Mouse (Mus musculus) intestine, embryonic 15.5 days (tissue): ENCODE data around the gene Rnps1. TPM values are rescaled to one million over a fixed set of nuclear protein-coding genes. Genes with fewer than 3 reads are reported as not detected.

Source experiments
- ATAC-seq: fragments of 200-750 bp; cut with Nextera tagmentation; 2 replicates; pipeline ENCODE4 v1.8.0; 2017; ENCODE audit warnings: moderate TSS enrichment, moderate library complexity
- H3K27ac ChIP-seq: fragments of 300-500 bp; sonication (generic); 2 replicates; pipeline ENCODE4 v1.5.1; 2015; ENCODE audit warnings: mild to moderate bottlenecking, inconsistent platforms
- H3K27me3 ChIP-seq: fragments of 300-500 bp; sonication (generic); replicated peaks from 2 replicates; pipeline ENCODE4 v1.6.1; 2015; ENCODE audit warnings: inconsistent platforms
- H3K36me3 ChIP-seq: fragments of 300-500 bp; sonication (generic); 2 replicates; pipeline ENCODE4 v1.6.1; 2015; ENCODE audit warnings: inconsistent platforms
- H3K4me1 ChIP-seq: fragments of 300-500 bp; sonication (generic); replicated peaks from 2 replicates; pipeline ENCODE4 v1.6.1; 2015; ENCODE audit warnings: inconsistent platforms
- H3K4me2 ChIP-seq: fragments of 300-500 bp; sonication (generic); replicated peaks from 2 replicates; pipeline ENCODE4 v1.6.1; 2015; ENCODE audit warnings: mild to moderate bottlenecking, inconsistent platforms
- H3K4me3 ChIP-seq: fragments of 300-500 bp; sonication (generic); replicated peaks from 2 replicates; pipeline ENCODE4 v1.5.1; 2015; ENCODE audit warnings: inconsistent platforms
- H3K9ac ChIP-seq: fragments of 300-500 bp; sonication (generic); 2 replicates; pipeline ENCODE4 v1.6.1; 2015; ENCODE audit warnings: inconsistent platforms
- H3K9me3 ChIP-seq: fragments of 300-500 bp; sonication (generic); 2 replicates; pipeline ENCODE4 v1.6.1; 2016; ENCODE audit warnings: inconsistent platforms
- WGBS: fragments of 180-500 bp; shearing (Covaris S2); methylation state at CpG from one replicate; pipeline ENCODE4 v1.1.7; 2015; 5-methylcytosine and 5-hydroxymethylcytosine counted together
- polyA plus RNA-seq: library from polyadenylated mRNA; unstranded; fragments of >200 nt; fragmentation: Nextera tagmentation; extraction: Ambion mirVana; gene quantifications from 2 replicates; pipeline ENCODE4 v1.2.1, GENCODE M21; 2015

Gene Rnps1
- polyA plus RNA-seq, 1 experiment from 2014 or later: 257 TPM

- no peaks in the 10 kb centered on the region for H3K9me3 ChIP-seq
- WGBS: 75% methylated on average over 5 of the region's 5 CpGs
- H3K4me2 ChIP-seq: no peak overlapping the region
- H3K9ac ChIP-seq: no peak overlapping the region
- H3K27ac ChIP-seq: 0 out of 2 replicates have a peak overlapping the region, but pooled peaks have one; percentile 78
- H3K4me3 ChIP-seq: no peak overlapping the region
- ATAC-seq: no peak
- H3K36me3 ChIP-seq: peaks cover 22% of the 10 kb centered on the region
- peaks cover 44% of the 10 kb centered on the region for H3K4me1 ChIP-seq
- H3K27me3 ChIP-seq: no peaks in the 10 kb centered on the region
Observed at GRCm38 (mm10) chr17:24474557-24474956, 60.2 kb downstream of the Rnps1 start.

Other genes starting within 250 kb of the Rnps1 start
- gene Atp6v0c, start 244.9 kb upstream of the Rnps1 start, polyA plus RNA-seq: 572 and 634 TPM in 2 replicates
- gene Tbc1d24, start 209.0 kb upstream of the Rnps1 start, polyA plus RNA-seq: 4.7 and 5.9 TPM in 2 replicates
- 5.9 and 6.2 TPM in 2 replicates for gene Ntn3, start 205.0 kb upstream of the Rnps1 start, polyA plus RNA-seq
- 9.9 and 10.1 TPM in 2 replicates for gene Tedc2, start 193.7 kb upstream of the Rnps1 start, polyA plus RNA-seq
- 50.1 and 51.9 TPM in 2 replicates for gene Ccnf, start 163.1 kb upstream of the Rnps1 start, polyA plus RNA-seq
- 0.06 TPM in 1 of 2 replicates, not detected in the other for gene Abca17, start 63.5 kb upstream of the Rnps1 start, polyA plus RNA-seq
- 10.1 and 11.1 TPM in 2 replicates for gene Abca3, start 62.6 kb upstream of the Rnps1 start, polyA plus RNA-seq
- gene Eci1, start 12.1 kb downstream of the Rnps1 start, polyA plus RNA-seq: 122 and 137 TPM in 2 replicates
- gene Dnase1l2, start 28.5 kb downstream of the Rnps1 start, polyA plus RNA-seq: 1.4 and 2.1 TPM in 2 replicates
- 23.0 and 29.3 TPM in 2 replicates for gene E4f1, start 55.7 kb downstream of the Rnps1 start, polyA plus RNA-seq
- 79.9 and 80.6 TPM in 2 replicates for gene Pgp, start 55.8 kb downstream of the Rnps1 start, polyA plus RNA-seq
- gene Bricd5, start 59.3 kb downstream of the Rnps1 start, polyA plus RNA-seq: 0.40 and 0.68 TPM in 2 replicates
- 25.2 and 27.3 TPM in 2 replicates for gene Mlst8, start 64.5 kb downstream of the Rnps1 start, polyA plus RNA-seq
- gene Caskin1, start 74.0 kb downstream of the Rnps1 start, polyA plus RNA-seq: 1.5 and 1.8 TPM in 2 replicates
- 81.6 and 89.3 TPM in 2 replicates for gene Traf7, start 113.4 kb downstream of the Rnps1 start, polyA plus RNA-seq
- 5.2 and 8.7 TPM in 2 replicates for gene Rab26, start 119.6 kb downstream of the Rnps1 start, polyA plus RNA-seq
- 16.9 and 17.4 TPM in 2 replicates for gene Pkd1, start 135.3 kb downstream of the Rnps1 start, polyA plus RNA-seq
- gene Tsc2, start 218.1 kb downstream of the Rnps1 start, polyA plus RNA-seq: 41.0 and 45.7 TPM in 2 replicates
- 15.6 and 18.1 TPM in 2 replicates for gene Nthl1, start 218.1 kb downstream of the Rnps1 start, polyA plus RNA-seq
- gene Slc9a3r2, start 235.8 kb downstream of the Rnps1 start, polyA plus RNA-seq: 43.9 and 49.2 TPM in 2 replicates
- gene Npw, start 243.9 kb downstream of the Rnps1 start, polyA plus RNA-seq: 0.30 and 0.56 TPM in 2 replicates